Mouse (Mus musculus): Measurements from ENCODE around the gene 9630041A04Rik.
A peak's percentile ranks its signal among the peaks of the same experiment; 100 is the strongest.

9630041A04Rik gene

GRCm38 (mm10) chr9:101861596-101862471 lies at the start of gene 9630041A04Rik:
Gene 9630041A04Rik, plus strand, starts transcription at chr9:101861841.
- no peak for DNase-seq

GRCm38 (mm10) chr9:101823896-101824295 lies 37.7 kb upstream of the 9630041A04Rik start:
- no peak for DNase-seq

GRCm38 (mm10) chr9:101825626-101826025 lies 36.0 kb upstream of the 9630041A04Rik start:
- no peak for DNase-seq

GRCm38 (mm10) chr9:101833619-101834018 lies 28.0 kb upstream of the 9630041A04Rik start:
- no peak for DNase-seq

GRCm38 (mm10) chr9:101841101-101841500 lies 20.5 kb upstream of the 9630041A04Rik start:
- peak; percentile 33 for DNase-seq

- no peak for DNase-seq
Measured at GRCm38 (mm10) chr9:101843893-101844292, 17.7 kb upstream of the 9630041A04Rik start.

- no peak for DNase-seq
Measured at GRCm38 (mm10) chr9:101845691-101846090, 15.9 kb upstream of the 9630041A04Rik start.

- DNase-seq, result no peak
Measured at GRCm38 (mm10) chr9:101862481-101863065, 932 bp downstream of the 9630041A04Rik start.

- no peak for DNase-seq
Measured at GRCm38 (mm10) chr9:101863130-101863529, 1.5 kb downstream of the 9630041A04Rik start.

- DNase-seq, result no peak
Measured at GRCm38 (mm10) chr9:101868593-101868992, 7.0 kb downstream of the 9630041A04Rik start.

GRCm38 (mm10) chr9:101870034-101870433 lies 8.4 kb downstream of the 9630041A04Rik start:
- no peak for DNase-seq

GRCm38 (mm10) chr9:101875306-101875705 lies 13.7 kb downstream of the 9630041A04Rik start:
- no peak for DNase-seq

GRCm38 (mm10) chr9:101877109-101877987 lies 15.7 kb downstream of the 9630041A04Rik start:
- DNase-seq, result no peak

- DNase-seq, result no peak
Measured at GRCm38 (mm10) chr9:101883295-101883694, 21.7 kb downstream of the 9630041A04Rik start.

- DNase-seq, result no peak
Measured at GRCm38 (mm10) chr9:101897851-101898250, 36.2 kb downstream of the 9630041A04Rik start.

GRCm38 (mm10) chr9:101903406-101903805 lies 41.8 kb downstream of the 9630041A04Rik start:
- no peak for DNase-seq

- no peak for DNase-seq
Measured at GRCm38 (mm10) chr9:101907747-101908255, 46.2 kb downstream of the 9630041A04Rik start.

GRCm38 (mm10) chr9:101908849-101909248 lies 47.2 kb downstream of the 9630041A04Rik start:
- no peak for DNase-seq

- DNase-seq, result no peak
Measured at GRCm38 (mm10) chr9:101909491-101909890, 47.9 kb downstream of the 9630041A04Rik start.

GRCm38 (mm10) chr9:101911176-101911866 lies 49.7 kb downstream of the 9630041A04Rik start:
- DNase-seq, result no peak

GRCm38 (mm10) chr9:101915082-101915481 lies 53.4 kb downstream of the 9630041A04Rik start:
- DNase-seq, result no peak

- DNase-seq, result no peak
Measured at GRCm38 (mm10) chr9:101918771-101919170, 57.1 kb downstream of the 9630041A04Rik start.
